Mouse (Mus musculus): Measurements from ENCODE around the gene Mmp11.

DNA sequence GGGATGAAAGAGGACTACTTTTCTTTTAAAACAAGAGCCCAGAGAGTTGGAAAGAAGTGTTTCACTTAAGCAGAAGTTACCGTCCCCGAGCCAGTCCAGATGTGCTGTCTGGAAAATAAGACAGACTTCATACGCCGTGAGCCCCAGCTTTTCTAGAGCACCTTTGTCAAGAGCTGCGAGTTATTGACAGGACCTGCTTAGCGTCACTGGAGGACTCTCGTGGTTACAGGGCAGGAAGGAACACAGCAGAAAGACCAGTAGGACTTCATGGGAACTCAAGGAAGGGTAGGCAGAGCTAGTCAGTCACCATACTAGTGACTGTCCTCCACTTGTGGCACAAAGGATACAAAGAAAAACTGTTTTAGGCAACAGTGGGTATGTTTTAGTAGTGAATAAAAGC lies 20.7 kb downstream of the Mmp11 start:
- TF ChIP-seq POLR2A (IDR thresholded peaks at IDR 0.05; ENCODE audit: borderline replicate concordance, insufficient read depth, low read length) = no peak
- TF ChIP-seq CTCF (IDR thresholded peaks at IDR 0.05; ENCODE audit: borderline replicate concordance, insufficient read depth, low read depth, low read length) = no peak
